Mouse (Mus musculus): ENCODE results near the gene Anp32a. TPM values are rescaled to one million over a fixed set of nuclear protein-coding genes. Genes with fewer than 3 reads are reported as not detected.

Anp32a gene
- polyA plus RNA-seq, 1 experiment, result 1,184 TPM

GRCm38 (mm10) chr9:62351200-62351599 is 10.1 kb downstream of the Anp32a start:
- WGBS, result 33% methylated on average over 4 of the region's 4 CpGs
- H3K4me1 ChIP-seq (ENCODE audit: control insufficient read depth, insufficient read depth, low read length), result peaks cover 50% of the 10 kb centered on the region

GRCm38 (mm10) chr9:62353784-62354183 is 12.7 kb downstream of the Anp32a start:
- TF ChIP-seq CTCF (IDR thresholded peaks at IDR 0.05; ENCODE audit: insufficient read depth, low read depth, low read length), result no peak
- TF ChIP-seq POLR2A (IDR thresholded peaks at IDR 0.05; ENCODE audit: insufficient read depth, low read depth, low read length), result no peak
- 43% methylated on average over 7 of the region's 7 CpGs for WGBS

More at GRCm38 (mm10) chr9:62351200-62351599, 10.1 kb downstream of the Anp32a start:
- no peak for TF ChIP-seq CTCF (IDR thresholded peaks at IDR 0.05; ENCODE audit: insufficient read depth, low read depth, low read length)
- no peak for TF ChIP-seq POLR2A (IDR thresholded peaks at IDR 0.05; ENCODE audit: insufficient read depth, low read depth, low read length)
- no peak overlapping the region for H3K27ac ChIP-seq (ENCODE audit: insufficient read depth, low read depth, low read length)
- no peak overlapping the region for H3K4me3 ChIP-seq (ENCODE audit: insufficient read depth, low read depth, low read length)

GRCm38 (mm10) chr9:62354838-62355719 is 14.0 kb downstream of the Anp32a start:
- WGBS, result 39% methylated on average over 16 of the region's 16 CpGs
- H3K4me1 ChIP-seq (ENCODE audit: control insufficient read depth, insufficient read depth, low read length), result peaks cover 56% of the 10 kb centered on the region
- no peak overlapping the region for H3K4me3 ChIP-seq (ENCODE audit: insufficient read depth, low read depth, low read length)
- TF ChIP-seq CTCF (IDR thresholded peaks at IDR 0.05; ENCODE audit: insufficient read depth, low read depth, low read length), result no peak
- peak overlapping the region; percentile 49 for H3K27ac ChIP-seq (ENCODE audit: insufficient read depth, low read depth, low read length)

More at GRCm38 (mm10) chr9:62353784-62354183, 12.7 kb downstream of the Anp32a start:
- no peak overlapping the region for H3K27ac ChIP-seq (ENCODE audit: insufficient read depth, low read depth, low read length)
- H3K4me1 ChIP-seq (ENCODE audit: control insufficient read depth, insufficient read depth, low read length), result peaks cover 57% of the 10 kb centered on the region
- no peak overlapping the region for H3K4me3 ChIP-seq (ENCODE audit: insufficient read depth, low read depth, low read length)

- TF ChIP-seq POLR2A (IDR thresholded peaks at IDR 0.05; ENCODE audit: insufficient read depth, low read depth, low read length), result no peak
- no peak for TF ChIP-seq CTCF (IDR thresholded peaks at IDR 0.05; ENCODE audit: insufficient read depth, low read depth, low read length)
- Histone ChIP-seq H3K4me1 (ENCODE audit: control insufficient read depth, insufficient read depth, low read length) (peaks cover 59% of the 10 kb centered on the region), H3K4me3 (ENCODE audit: insufficient read depth, low read depth, low read length) (no peak overlapping the region), H3K27ac (ENCODE audit: insufficient read depth, low read depth, low read length) (peak overlapping the region; percentile 49; the same call in 1 of the 2 replicates)
- WGBS, result 66% methylated on average over 6 of the region's 6 CpGs
Measured at GRCm38 (mm10) chr9:62355763-62356162, 14.7 kb downstream of the Anp32a start.

GRCm38 (mm10) chr9:62357593-62357992 is 16.5 kb downstream of the Anp32a start:
- Histone ChIP-seq H3K27ac (ENCODE audit: insufficient read depth, low read depth, low read length) (no peak overlapping the region), H3K4me1 (ENCODE audit: control insufficient read depth, insufficient read depth, low read length) (peaks cover 73% of the 10 kb centered on the region), H3K4me3 (ENCODE audit: insufficient read depth, low read depth, low read length) (no peak overlapping the region)
- 80% methylated on average over 8 of the region's 8 CpGs for WGBS
- TF ChIP-seq CTCF (IDR thresholded peaks at IDR 0.05; ENCODE audit: insufficient read depth, low read depth, low read length), result no peak
- no peak for TF ChIP-seq POLR2A (IDR thresholded peaks at IDR 0.05; ENCODE audit: insufficient read depth, low read depth, low read length)

- WGBS, result 63% methylated on average over 9 of the region's 9 CpGs
- no peak for TF ChIP-seq POLR2A (IDR thresholded peaks at IDR 0.05; ENCODE audit: insufficient read depth, low read depth, low read length)
- no peak for TF ChIP-seq CTCF (IDR thresholded peaks at IDR 0.05; ENCODE audit: insufficient read depth, low read depth, low read length)
- H3K4me1 ChIP-seq (ENCODE audit: control insufficient read depth, insufficient read depth, low read length), result peaks cover 76% of the 10 kb centered on the region
Measured at GRCm38 (mm10) chr9:62358851-62359250, 17.8 kb downstream of the Anp32a start.

GRCm38 (mm10) chr9:62360889-62361288 is 19.8 kb downstream of the Anp32a start:
- WGBS, result 36% methylated on average over 4 of the region's 4 CpGs
- no peak overlapping the region for H3K4me3 ChIP-seq (ENCODE audit: insufficient read depth, low read depth, low read length)
- no peak overlapping the region for H3K27ac ChIP-seq (ENCODE audit: insufficient read depth, low read depth, low read length)
- peaks cover 74% of the 10 kb centered on the region for H3K4me1 ChIP-seq (ENCODE audit: control insufficient read depth, insufficient read depth, low read length)
- TF ChIP-seq CTCF (IDR thresholded peaks at IDR 0.05; ENCODE audit: insufficient read depth, low read depth, low read length) (no peak), POLR2A (IDR thresholded peaks at IDR 0.05; ENCODE audit: insufficient read depth, low read depth, low read length) (no peak)

More at GRCm38 (mm10) chr9:62358851-62359250, 17.8 kb downstream of the Anp32a start:
- H3K4me3 ChIP-seq (ENCODE audit: insufficient read depth, low read depth, low read length), result no peak overlapping the region
- H3K27ac ChIP-seq (ENCODE audit: insufficient read depth, low read depth, low read length), result no peak overlapping the region

GRCm38 (mm10) chr9:62362835-62363385 is 21.8 kb downstream of the Anp32a start:
- no peak overlapping the region; the same call in 1 of the 2 replicates for H3K4me3 ChIP-seq (ENCODE audit: insufficient read depth, low read depth, low read length)

GRCm38 (mm10) chr9:62363619-62364018 is 22.5 kb downstream of the Anp32a start:
- under 1% methylated on average over 24 of the region's 24 CpGs for WGBS
- Histone ChIP-seq H3K4me3 (ENCODE audit: insufficient read depth, low read depth, low read length) (peak overlapping the region; percentile 40), H3K27ac (ENCODE audit: insufficient read depth, low read depth, low read length) (peak overlapping the region; percentile 73), H3K4me1 (ENCODE audit: control insufficient read depth, insufficient read depth, low read length) (peaks cover 81% of the 10 kb centered on the region)
- 0 out of 2 replicates have a peak, but pooled peaks have one; percentile 24 for TF ChIP-seq POLR2A (IDR thresholded peaks at IDR 0.05; ENCODE audit: insufficient read depth, low read depth, low read length)
- 0 out of 2 replicates have a peak, but pooled peaks have one; percentile 8 for TF ChIP-seq CTCF (IDR thresholded peaks at IDR 0.05; ENCODE audit: insufficient read depth, low read depth, low read length)

More at GRCm38 (mm10) chr9:62362835-62363385, 21.8 kb downstream of the Anp32a start:
- Histone ChIP-seq H3K27ac (ENCODE audit: insufficient read depth, low read depth, low read length) (no peak overlapping the region), H3K4me1 (ENCODE audit: control insufficient read depth, insufficient read depth, low read length) (peaks cover 76% of the 10 kb centered on the region)
- 42% methylated on average over 11 of the region's 11 CpGs for WGBS
- TF ChIP-seq CTCF (IDR thresholded peaks at IDR 0.05; ENCODE audit: insufficient read depth, low read depth, low read length) (no peak), POLR2A (IDR thresholded peaks at IDR 0.05; ENCODE audit: insufficient read depth, low read depth, low read length) (no peak)

Measured in olfactory bulb, adult 2 months (tissue).